16 mouse cellular contexts compared by ENCODE assay signal in genomic region chr1:38511076-38511475, GRCm38 (mm10).
DNase-seq lines count a peak whose midpoint lies in the region; ATAC-seq and TF ChIP-seq lines count a peak whose summit lies in the region.
"Had no signal": no experiment of that assay in that cellular context is flagged by ENCODE, and none has a peak within 500 bp of the region (broad histone marks: within the 10 kb centered on the region; RNA-seq: fewer than 3 reads in every experiment).

No protein-coding gene starts in this region.

- no peak for TF ChIP-seq CTCF in forebrain, postnatal 0 days (IDR thresholded peaks at IDR 0.05; ENCODE audit: low read depth)

- peaks cover 5% of the 10 kb centered on the region; the same call in 1 of the 2 replicates for H3K4me1 ChIP-seq in midbrain, embryonic 11.5 days (ENCODE audit: control insufficient read depth, insufficient read depth, low read length)
- peaks cover 30% of the 10 kb centered on the region for H3K4me1 ChIP-seq in midbrain, embryonic 15.5 days
- no peaks in the 10 kb centered on the region for H3K4me1 ChIP-seq in forebrain, postnatal 0 days (ENCODE audit: insufficient read depth)
- H3K4me1 ChIP-seq in neural tube, embryonic 13.5 days (replicated peaks) = peaks cover 84% of the 10 kb centered on the region

- H3K4me3 ChIP-seq in midbrain, embryonic 11.5 days (ENCODE audit: low read depth, low read length) = no peak overlapping the region
- no peak overlapping the region for H3K4me3 ChIP-seq in midbrain, embryonic 15.5 days
- no peak overlapping the region for H3K4me3 ChIP-seq in forebrain, postnatal 0 days (ENCODE audit: low read depth, low read length)
- H3K4me3 ChIP-seq in neural tube, embryonic 13.5 days = no peak overlapping the region
- H3K4me3 ChIP-seq: midbrain, embryonic 12.5 days had no signal

- H3K27me3 ChIP-seq in midbrain, embryonic 11.5 days (ENCODE audit: control insufficient read depth, insufficient read depth, low read length) = no peaks in the 10 kb centered on the region
- no peaks in the 10 kb centered on the region for H3K27me3 ChIP-seq in midbrain, embryonic 15.5 days (replicated peaks)
- no peaks in the 10 kb centered on the region for H3K27me3 ChIP-seq in forebrain, postnatal 0 days (ENCODE audit: insufficient read depth, low read length)
- H3K27me3 ChIP-seq in neural tube, embryonic 13.5 days = no peaks in the 10 kb centered on the region
- H3K27me3 ChIP-seq: midbrain, embryonic 12.5 days had no signal

- H3K9me3 ChIP-seq in midbrain, embryonic 11.5 days (ENCODE audit: control insufficient read depth, low read length) = no peaks in the 10 kb centered on the region
- H3K9me3 ChIP-seq in midbrain, embryonic 15.5 days = no peaks in the 10 kb centered on the region
- no peaks in the 10 kb centered on the region for H3K9me3 ChIP-seq in forebrain, postnatal 0 days (ENCODE audit: low read length)
- no peaks in the 10 kb centered on the region for H3K9me3 ChIP-seq in neural tube, embryonic 13.5 days
- H3K9me3 ChIP-seq: G1E; midbrain, embryonic 12.5 days had no signal

- no peak overlapping the region for H3K9ac ChIP-seq in midbrain, embryonic 11.5 days (ENCODE audit: low read length)
- H3K9ac ChIP-seq in midbrain, embryonic 15.5 days = no peak overlapping the region
- no peak overlapping the region for H3K9ac ChIP-seq in forebrain, postnatal 0 days
- peak overlapping the region; percentile 53; the same call in 1 of the 2 replicates for H3K9ac ChIP-seq in neural tube, embryonic 13.5 days
- H3K9ac ChIP-seq: midbrain, embryonic 12.5 days had no signal

- ATAC-seq in midbrain, embryonic 11.5 days (ENCODE audit: low FRiP score) = no peak
- no peak for ATAC-seq in midbrain, embryonic 15.5 days (replicated peaks)
- no peak for ATAC-seq in forebrain, postnatal 0 days
- no peak for ATAC-seq in neural tube, embryonic 13.5 days (ENCODE audit: low read depth)
- ATAC-seq: intestine, postnatal 0 days had no signal

- H3K4me2 ChIP-seq in midbrain, embryonic 11.5 days = no peak overlapping the region
- no peak overlapping the region for H3K4me2 ChIP-seq in midbrain, embryonic 15.5 days
- no peak overlapping the region for H3K4me2 ChIP-seq in forebrain, postnatal 0 days (ENCODE audit: low read depth)
- H3K4me2 ChIP-seq in neural tube, embryonic 13.5 days = peak overlapping the region; percentile 38; the same call in 1 of the 2 replicates
- H3K4me2 ChIP-seq: liver, embryonic 11.5 days; midbrain, embryonic 12.5 days had no signal

- WGBS in midbrain, embryonic 11.5 days = 74% methylated on average over 5 of the region's 5 CpGs
- 52% methylated on average over 5 of the region's 5 CpGs for WGBS in midbrain, embryonic 15.5 days
- WGBS in forebrain, postnatal 0 days = 70% methylated on average over 5 of the region's 5 CpGs
- 41% methylated on average over 5 of the region's 5 CpGs for WGBS in neural tube, embryonic 13.5 days

- H3K36me3 ChIP-seq in midbrain, embryonic 11.5 days (ENCODE audit: control insufficient read depth, insufficient read depth, low read length) = no peaks in the 10 kb centered on the region
- no peaks in the 10 kb centered on the region for H3K36me3 ChIP-seq in midbrain, embryonic 15.5 days (replicated peaks)
- no peaks in the 10 kb centered on the region for H3K36me3 ChIP-seq in forebrain, postnatal 0 days (ENCODE audit: insufficient read depth)
- no peaks in the 10 kb centered on the region for H3K36me3 ChIP-seq in neural tube, embryonic 13.5 days
- H3K36me3 ChIP-seq: G1E; midbrain, embryonic 12.5 days had no signal

- H3K27ac ChIP-seq in midbrain, embryonic 11.5 days (ENCODE audit: low read depth, low read length) = no peak overlapping the region
- H3K27ac ChIP-seq in midbrain, embryonic 15.5 days = no peak overlapping the region
- 0 out of 2 replicates have a peak overlapping the region, but pooled peaks have one; percentile 15 for H3K27ac ChIP-seq in forebrain, postnatal 0 days (ENCODE audit: low read depth, low read length)
- peak overlapping the region; percentile 85 for H3K27ac ChIP-seq in neural tube, embryonic 13.5 days (replicated peaks)
- H3K27ac ChIP-seq: midbrain, embryonic 12.5 days had no signal

- peak; percentile 13 for DNase-seq in heart, adult 11 months
- no peak for DNase-seq in heart, adult 8-10 months (ENCODE audit: low spot score)
- DNase-seq in midbrain, embryonic 11.5 days (ENCODE audit: low spot score, missing footprints) = peak; percentile 23
- no peak for DNase-seq in forebrain, postnatal 0 days
- DNase-seq in spleen, postnatal 14 days (ENCODE audit: low spot score in 2 of 2) = no peak
- DNase-seq in layer of hippocampus, adult 9-11 months = no peak
- DNase-seq: cerebellum, adult 11-12 months; kidney, postnatal 36 days; lung, postnatal 10 days; thymus, postnatal 25 days had no signal

Comparison
In these comparisons a context has a peak if more than half of its experiments do, and no peak if none do; other contexts are left out.
1. DNase-seq: peak in heart, adult 11 months (single experiment) and midbrain, embryonic 11.5 days (single experiment); none in heart, adult 8-10 months (single experiment), forebrain, postnatal 0 days (single experiment), spleen, postnatal 14 days (0 of 2) and layer of hippocampus, adult 9-11 months (single experiment).
2. H3K27ac ChIP-seq: peak in forebrain, postnatal 0 days (single experiment) and neural tube, embryonic 13.5 days (single experiment); none in midbrain, embryonic 11.5 days (single experiment) and midbrain, embryonic 15.5 days (single experiment).